In genomic region chr15:26031692-26032091, GRCm38 (mm10) we compare ENCODE assay signal across 20 mouse cellular contexts. TPM values are rescaled to one million over a fixed set of nuclear protein-coding genes. Genes with fewer than 3 reads are reported as not detected.
DNase-seq lines count a peak whose midpoint lies in the region; ATAC-seq lines count a peak whose summit lies in the region.
"Had no signal": no experiment of that assay in that cellular context is flagged by ENCODE, and none has a peak within 500 bp of the region (broad histone marks: within the 10 kb centered on the region; RNA-seq: fewer than 3 reads in every experiment).

No protein-coding gene starts in this region.

- no peaks in the 10 kb centered on the region for H3K4me1 ChIP-seq in kidney, embryonic 16.5 days (ENCODE audit: insufficient read depth, low read length)
- no peaks in the 10 kb centered on the region for H3K4me1 ChIP-seq in lung, embryonic 16.5 days (replicated peaks; ENCODE audit: control insufficient read depth, insufficient read depth, low read length)
- H3K4me1 ChIP-seq: embryonic facial prominence, embryonic 13.5 days; forebrain, embryonic 10.5 days; limb, embryonic 12.5 days; midbrain, embryonic 12.5 days had no signal

- no peaks in the 10 kb centered on the region for H3K27me3 ChIP-seq in kidney, embryonic 16.5 days (ENCODE audit: insufficient read depth, low read length)
- H3K27me3 ChIP-seq in lung, embryonic 16.5 days (ENCODE audit: control insufficient read depth, insufficient read depth, low read depth, low read length), result no peaks in the 10 kb centered on the region
- H3K27me3 ChIP-seq: embryonic facial prominence, embryonic 13.5 days; limb, embryonic 12.5 days; midbrain, embryonic 12.5 days had no signal

- no peaks in the 10 kb centered on the region; the same call in 1 of the 2 replicates for H3K9me3 ChIP-seq in kidney, embryonic 16.5 days (ENCODE audit: low read length)
- no peaks in the 10 kb centered on the region for H3K9me3 ChIP-seq in lung, embryonic 16.5 days (ENCODE audit: control insufficient read depth, low read length)
- H3K9me3 ChIP-seq: embryonic facial prominence, embryonic 13.5 days; forebrain, embryonic 10.5 days; limb, embryonic 12.5 days; midbrain, embryonic 12.5 days had no signal

- no peak for ATAC-seq in kidney, embryonic 16.5 days (ENCODE audit: low FRiP score, low TSS enrichment)
- ATAC-seq in lung, embryonic 16.5 days (ENCODE audit: low read depth), result peak; percentile 68; the same call in 1 of the 2 replicates

- peak; percentile 8 for DNase-seq in kidney, adult 9 months
- no peak for DNase-seq in lung, postnatal 14 days
- peak; percentile 58 for DNase-seq in Muller cell, postnatal 12 days (ENCODE audit: inconsistent ontology term)
- DNase-seq in adrenal gland, postnatal 14 days, result peak; percentile 83
- no peak for DNase-seq in gastrocnemius, postnatal 4 days (ENCODE audit: low spot score in 2 of 2)
- DNase-seq in retina, embryonic 14.5 days (ENCODE audit: low spot score), result no peak
- DNase-seq: B cell, adult 2 months; cerebellum, adult 8-10 months; gastrocnemius, postnatal 25 days; layer of hippocampus, postnatal 36 days; lung, postnatal 4 days; right cerebral cortex, postnatal 25 days; thymus, adult 18-20 months had no signal

- 50% methylated on average over 3 of the region's 3 CpGs for WGBS in kidney, embryonic 16.5 days
- whole genome bisulfite sequencing in lung, embryonic 16.5 days, result 32% methylated on average over 3 of the region's 3 CpGs

- no peak overlapping the region for H3K4me3 ChIP-seq in kidney, embryonic 16.5 days (ENCODE audit: low read length)
- no peak overlapping the region for H3K4me3 ChIP-seq in lung, embryonic 16.5 days (ENCODE audit: low read length)
- H3K4me3 ChIP-seq: embryonic facial prominence, embryonic 13.5 days; forebrain, embryonic 10.5 days; limb, embryonic 12.5 days; midbrain, embryonic 12.5 days had no signal

- H3K4me2 ChIP-seq in kidney, embryonic 16.5 days (replicated peaks; ENCODE audit: low read depth, low read length), result no peak overlapping the region
- H3K4me2 ChIP-seq in lung, embryonic 16.5 days (ENCODE audit: low read depth, low read length), result no peak overlapping the region
- H3K4me2 ChIP-seq: embryonic facial prominence, embryonic 13.5 days; heart, embryonic 11.5 days; limb, embryonic 12.5 days; midbrain, embryonic 12.5 days had no signal

- H3K9ac ChIP-seq in kidney, embryonic 16.5 days (replicated peaks; ENCODE audit: low read length), result no peak overlapping the region
- no peak overlapping the region for H3K9ac ChIP-seq in lung, embryonic 16.5 days (ENCODE audit: low read length)
- H3K9ac ChIP-seq: embryonic facial prominence, embryonic 13.5 days; limb, embryonic 12.5 days; midbrain, embryonic 12.5 days had no signal

- H3K27ac ChIP-seq in kidney, embryonic 16.5 days (ENCODE audit: low read length), result no peak overlapping the region
- no peak overlapping the region for H3K27ac ChIP-seq in lung, embryonic 16.5 days (ENCODE audit: low read length)
- H3K27ac ChIP-seq: embryonic facial prominence, embryonic 13.5 days; forebrain, embryonic 10.5 days; limb, embryonic 12.5 days; midbrain, embryonic 12.5 days had no signal

- H3K36me3 ChIP-seq in kidney, embryonic 16.5 days (ENCODE audit: insufficient read depth, low read length), result no peaks in the 10 kb centered on the region
- H3K36me3 ChIP-seq in lung, embryonic 16.5 days (ENCODE audit: control insufficient read depth, insufficient read depth, low read length), result no peaks in the 10 kb centered on the region
- H3K36me3 ChIP-seq: embryonic facial prominence, embryonic 13.5 days; forebrain, embryonic 10.5 days; limb, embryonic 12.5 days; midbrain, embryonic 12.5 days had no signal

RNA-seq across cellular contexts. Expression of gene Zfp622, which starts 47.5 kb away (rescaled TPM):
- polyA plus RNA-seq in kidney, embryonic 16.5 days (2015; fragmentation: Nextera tagmentation; extraction: Ambion mirVana), result 27.6 and 28.1 TPM in 2 replicates
- polyA plus RNA-seq in lung, embryonic 16.5 days (2015; fragmentation: Nextera tagmentation; extraction: Ambion mirVana), result 19.4 and 22.0 TPM in 2 replicates
- total RNA-seq in adrenal gland, postnatal 14 days (2021), result 33.2 and 35.1 TPM in 2 replicates
- total RNA-seq in gastrocnemius, postnatal 4 days (2021), result 10 to 100 TPM; 29.5 to 35.4 TPM

Comparison
In these comparisons a context has a peak if more than half of its experiments do, and no peak if none do; other contexts are left out.
1. DNase-seq: peak in kidney, adult 9 months (single experiment), Muller cell, postnatal 12 days (single experiment) and adrenal gland, postnatal 14 days (single experiment); none in lung, postnatal 14 days (single experiment), gastrocnemius, postnatal 4 days (0 of 2) and retina, embryonic 14.5 days (single experiment).